Mouse (Mus musculus) embryo, embryonic 10 days (tissue): ENCODE data around the gene Gm45716.

Experiments
- DNase-seq: peaks from one replicate; pipeline ENCODE4 v3.0.0-alpha.2; 2015; ENCODE audit warnings: low spot score

The Gm45716 gene

GRCm38 (mm10) chr11:90214246-90214645 lies 26.8 kb downstream of the Gm45716 start:
- DNase-seq: no peak

GRCm38 (mm10) chr11:90220022-90220645 lies 32.7 kb downstream of the Gm45716 start:
- no peak for DNase-seq

- no peak for DNase-seq
Measured at GRCm38 (mm10) chr11:90220750-90221149, 33.3 kb downstream of the Gm45716 start.

GRCm38 (mm10) chr11:90224914-90225470 lies 37.5 kb downstream of the Gm45716 start:
- DNase-seq: peak; percentile 47

- DNase-seq: no peak
Measured at GRCm38 (mm10) chr11:90227000-90227922, 39.8 kb downstream of the Gm45716 start.

- DNase-seq: no peak
Measured at GRCm38 (mm10) chr11:90228251-90228949, 40.9 kb downstream of the Gm45716 start.

GRCm38 (mm10) chr11:90229800-90230199 lies 42.3 kb downstream of the Gm45716 start:
- no peak for DNase-seq

- no peak for DNase-seq
Measured at GRCm38 (mm10) chr11:90230671-90231070, 43.2 kb downstream of the Gm45716 start.

GRCm38 (mm10) chr11:90231631-90232030 lies 44.1 kb downstream of the Gm45716 start:
- no peak for DNase-seq

- DNase-seq: no peak
Measured at GRCm38 (mm10) chr11:90232685-90233084, 45.2 kb downstream of the Gm45716 start.

- no peak for DNase-seq
Measured at GRCm38 (mm10) chr11:90235221-90235620, 47.7 kb downstream of the Gm45716 start.

GRCm38 (mm10) chr11:90237616-90238015 lies 50.1 kb downstream of the Gm45716 start:
- peak; percentile 61 for DNase-seq

- no peak for DNase-seq
Measured at GRCm38 (mm10) chr11:90238657-90239056, 51.2 kb downstream of the Gm45716 start.

- no peak for DNase-seq
Measured at GRCm38 (mm10) chr11:90240652-90241330, 53.3 kb downstream of the Gm45716 start.

GRCm38 (mm10) chr11:90241874-90242273 lies 54.4 kb downstream of the Gm45716 start:
- no peak for DNase-seq

- no peak for DNase-seq
Measured at GRCm38 (mm10) chr11:90243300-90243699, 55.8 kb downstream of the Gm45716 start.

GRCm38 (mm10) chr11:90245630-90246029 lies 58.1 kb downstream of the Gm45716 start:
- DNase-seq: no peak

GRCm38 (mm10) chr11:90246676-90247075 lies 59.2 kb downstream of the Gm45716 start:
- no peak for DNase-seq

GRCm38 (mm10) chr11:90247793-90248192 lies 60.3 kb downstream of the Gm45716 start:
- no peak for DNase-seq

GRCm38 (mm10) chr11:90249025-90249650 lies 61.7 kb downstream of the Gm45716 start, which contains the start of gene Mmd:
TSS of gene Mmd (plus strand) at chr11:90249456.
- peak; percentile 99 for DNase-seq

GRCm38 (mm10) chr11:90249701-90250141 lies 62.2 kb downstream of the Gm45716 start:
- peak; percentile 60 for DNase-seq
